Mouse (Mus musculus): ENCODE measurements at regions not wholly inside any gene's neighbourhood (a gene's known extent, or its start where the extent isn't known, plus 50 kb on each side); places are given as distances from the start of the nearest gene placed in this dataset.

DNA sequence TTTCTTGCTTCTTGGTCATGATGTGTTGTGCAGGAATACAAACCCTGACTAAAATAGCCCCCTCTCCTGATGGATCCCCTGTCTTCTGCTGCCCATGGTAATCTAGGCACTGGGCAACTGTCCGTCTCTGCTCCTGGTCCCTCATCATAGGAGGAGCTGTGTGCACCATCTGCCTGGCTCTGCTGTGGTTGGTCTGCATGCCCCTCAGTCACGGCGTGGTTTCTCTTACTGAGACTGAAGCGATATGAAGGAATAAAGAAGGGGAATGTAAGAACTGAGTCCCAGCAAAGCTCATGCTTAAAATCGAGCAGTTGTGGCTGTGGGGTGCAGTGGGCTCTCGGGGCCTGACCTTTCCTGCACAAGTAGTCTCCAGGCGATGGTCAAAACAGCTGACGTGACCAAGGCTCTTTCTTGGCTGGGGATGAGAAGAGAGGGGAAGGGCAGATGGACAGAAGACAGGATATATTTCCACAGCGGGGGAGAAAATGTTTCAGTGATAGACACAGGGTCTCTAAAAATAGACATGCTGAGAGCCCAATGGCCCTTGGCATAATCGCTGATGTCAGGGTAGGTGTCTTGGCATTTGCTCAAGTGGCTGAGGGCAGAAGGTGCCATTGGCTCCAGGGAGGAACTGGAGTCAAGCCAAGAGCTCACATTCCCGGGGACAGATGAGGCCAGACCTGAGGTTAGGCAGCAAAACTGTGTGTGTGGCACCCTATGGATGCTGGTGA lies 50.6 kb upstream of the Iqsec3 start:
- TF ChIP-seq BHLHE40 (IDR thresholded peaks at IDR 0.05; ENCODE audit: borderline replicate concordance, low read depth, low read length) (no peak), TBP (IDR thresholded peaks at IDR 0.05; ENCODE audit: low read depth, low read length) (no peak), TCF12 (IDR thresholded peaks at IDR 0.05; ENCODE audit: low read depth, low read length) (no peak), CTCF (IDR thresholded peaks at IDR 0.05 in 2 of 3, conservative IDR thresholded peaks at IDR 0.05 in 1 of 3; ENCODE audit: control insufficient read depth in 1 of 3, insufficient read depth in 1 of 3, low read depth in 2 of 3, low read length in 3 of 3, poor library complexity in 1 of 3, severe bottlenecking in 1 of 3) (no peak), SMC3 (IDR thresholded peaks at IDR 0.05; ENCODE audit: low read depth, low read length) (no peak), CHD2 (IDR thresholded peaks at IDR 0.05; ENCODE audit: low read length) (no peak), SIN3A (IDR thresholded peaks at IDR 0.05; ENCODE audit: low read length) (no peak), ZC3H11A (IDR thresholded peaks at IDR 0.05; ENCODE audit: low read depth, low read length) (no peak), UBTF (IDR thresholded peaks at IDR 0.05; ENCODE audit: borderline replicate concordance, insufficient read depth, low read depth, low read length) (no peak), ZNF384 (IDR thresholded peaks at IDR 0.05; ENCODE audit: low read depth, low read length) (no peak), KAT2A (conservative IDR thresholded peaks at IDR 0.05; ENCODE audit: low read depth, low read length) (no peak), POLR2A (IDR thresholded peaks at IDR 0.05; ENCODE audit: control insufficient read depth in 1 of 2, insufficient read depth in 1 of 2, low read depth in 1 of 2, low read length in 2 of 2, poor library complexity in 1 of 2) (no peak), NELFE (IDR thresholded peaks at IDR 0.05; ENCODE audit: low read depth, low read length) (no peak), GATA1 (IDR thresholded peaks at IDR 0.05; ENCODE audit: low read depth, low read length) (no peak)

Measured in MEL (cell line).